Mouse (Mus musculus) c-Kit-positive CD71-positive TER-119-negative erythroid progenitor cells, embryonic 14.5 days (primary cell): Measurements from ENCODE around the gene Dek.

Source experiments
- DNase-seq: peaks from one replicate; pipeline ENCODE4 v3.0.0-alpha.2; 2013; ENCODE audit warnings: low read depth

Gene Dek

DNA sequence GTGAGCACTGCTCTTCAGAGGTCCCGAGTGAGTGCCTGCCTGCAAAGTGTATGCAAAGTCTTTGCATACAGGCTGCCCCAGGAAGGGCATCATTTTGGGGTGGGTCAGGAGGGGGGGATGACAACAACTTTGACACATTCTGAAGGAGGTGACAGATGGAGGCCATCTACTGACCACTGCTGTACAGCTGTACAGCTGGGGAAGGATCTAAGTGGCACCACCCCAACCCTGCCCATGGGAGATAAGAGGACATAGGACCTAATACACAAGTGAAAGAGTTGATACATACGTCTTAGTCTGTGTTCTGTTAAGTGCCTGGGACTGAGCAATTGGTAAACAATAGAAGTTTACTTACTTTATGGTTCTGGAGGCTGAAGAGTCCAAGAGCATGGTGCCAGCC, 3.2 kb upstream of the Dek start:
- DNase-seq = no peak

DNA sequence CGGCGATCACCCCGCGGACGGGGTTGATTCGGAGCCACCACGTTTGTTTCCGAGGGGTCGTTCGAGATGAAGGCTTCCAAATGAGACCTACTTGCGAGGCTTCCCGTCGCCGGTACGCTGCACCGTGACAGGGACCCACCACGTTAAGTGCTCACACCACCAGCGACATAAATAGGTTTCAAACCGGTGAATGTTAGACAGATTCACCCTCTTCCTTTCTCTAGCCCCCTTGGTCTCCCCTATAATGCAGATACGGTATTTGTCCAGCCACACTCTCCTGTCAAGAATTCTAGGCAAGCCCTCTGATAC, 533 bp upstream of the Dek start:
- DNase-seq = no peak

DNA sequence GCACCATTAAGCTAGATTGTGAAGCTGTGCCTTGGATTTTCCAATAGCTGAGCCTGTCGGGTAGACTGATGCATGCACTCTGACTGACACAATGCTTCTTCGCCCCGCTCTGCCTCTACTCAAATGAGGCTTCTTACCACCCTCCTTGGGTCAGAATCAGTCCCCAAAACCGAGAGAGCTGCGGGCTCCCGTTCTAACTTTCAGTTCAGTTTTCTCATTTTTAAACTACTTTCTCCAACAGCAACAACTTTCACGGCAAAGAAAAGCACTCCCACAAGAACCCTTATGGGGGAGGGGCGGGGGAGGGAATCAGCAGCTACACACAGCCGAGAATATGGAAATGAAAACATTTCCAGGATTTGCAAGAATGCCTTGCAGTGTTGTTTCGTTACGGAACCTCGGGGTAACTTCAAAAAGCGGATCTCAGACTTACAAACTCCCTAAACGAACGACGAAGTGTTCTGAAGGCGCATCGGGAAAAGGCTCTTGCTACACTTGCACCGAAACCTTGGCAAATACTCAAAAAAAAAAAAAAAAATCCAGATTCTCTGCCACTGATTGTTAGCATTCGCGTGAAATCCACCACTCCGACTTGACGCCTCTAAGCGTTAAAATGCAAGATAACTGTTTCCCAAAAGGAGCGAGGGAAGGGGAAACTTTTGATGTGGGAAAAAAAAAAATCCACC, 1.0 kb downstream of the Dek start:
- DNase-seq = no peak

DNA sequence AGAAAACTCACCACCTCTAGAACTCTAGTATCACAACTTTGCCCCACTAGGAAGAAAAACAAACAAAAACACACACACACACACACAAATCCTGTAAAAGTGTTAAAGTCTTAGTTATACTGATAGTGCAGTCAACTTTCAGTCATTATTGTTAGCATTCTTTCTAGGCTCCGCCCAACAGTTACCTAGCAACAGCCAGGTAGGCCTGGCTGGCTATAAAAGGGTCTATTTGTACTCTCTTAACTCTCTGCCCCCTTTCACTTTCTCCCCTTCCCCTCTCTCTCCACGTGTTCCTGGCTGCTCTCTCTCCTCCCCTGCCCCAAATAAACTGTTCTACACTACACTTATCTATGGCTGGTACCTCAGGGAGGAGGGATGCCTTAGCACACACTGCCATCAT, 1.9 kb downstream of the Dek start:
- no peak for DNase-seq

DNA sequence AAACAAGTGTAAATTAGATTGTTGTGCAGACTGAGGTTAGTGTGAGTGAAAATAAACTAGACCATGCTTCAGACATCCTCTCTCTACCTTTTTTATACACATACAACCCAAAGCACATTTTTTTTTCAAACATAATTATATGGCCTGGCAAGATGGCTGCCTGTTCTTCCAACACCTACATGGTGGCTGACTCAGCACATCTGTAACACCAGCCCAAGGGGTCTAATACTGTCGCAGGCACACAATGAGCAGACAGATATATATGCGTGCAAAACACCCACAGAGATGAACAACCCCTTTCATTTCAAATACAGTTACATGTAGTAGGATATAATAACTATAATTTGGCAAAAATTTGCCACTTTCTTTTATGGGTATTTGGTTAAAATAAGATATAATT, 5.4 kb downstream of the Dek start:
- DNase-seq = no peak

DNA sequence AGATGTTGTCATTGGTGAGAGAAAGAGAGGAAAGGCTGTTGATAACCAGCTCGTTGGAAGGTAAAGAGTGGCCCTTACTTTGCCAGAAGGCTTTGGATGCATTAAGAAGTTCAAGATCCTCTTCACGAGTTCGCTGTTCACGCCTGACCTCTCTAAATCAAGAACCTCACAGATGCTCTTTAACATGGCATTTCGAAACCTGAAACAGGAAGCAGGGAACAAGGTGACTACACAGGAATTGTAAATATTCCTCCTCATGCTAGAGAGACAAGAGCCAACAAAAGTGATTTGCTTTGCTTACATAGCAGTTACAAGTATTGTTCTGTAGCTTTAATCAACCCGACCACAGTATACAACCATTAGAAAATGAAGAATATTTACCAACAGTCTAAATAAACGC, 6.7 kb downstream of the Dek start:
- DNase-seq = no peak

DNA sequence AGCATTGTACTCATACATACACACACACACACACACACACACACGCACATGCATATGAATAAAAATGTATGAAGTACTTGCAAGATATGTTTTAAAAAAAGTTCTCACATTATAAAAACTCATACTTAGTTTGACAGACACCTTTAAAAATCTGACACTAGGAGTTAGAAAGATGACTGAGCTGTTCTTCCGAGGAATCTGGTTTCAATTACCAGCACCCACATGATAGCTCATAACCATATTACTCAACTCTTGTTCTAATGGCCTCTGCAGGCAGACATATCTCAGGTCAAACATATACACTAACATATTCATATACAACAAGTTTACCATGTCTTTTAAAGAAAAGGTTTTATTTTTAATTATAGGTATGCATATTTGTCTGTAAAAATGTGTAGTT, 9.4 kb downstream of the Dek start:
- DNase-seq = no peak

DNA sequence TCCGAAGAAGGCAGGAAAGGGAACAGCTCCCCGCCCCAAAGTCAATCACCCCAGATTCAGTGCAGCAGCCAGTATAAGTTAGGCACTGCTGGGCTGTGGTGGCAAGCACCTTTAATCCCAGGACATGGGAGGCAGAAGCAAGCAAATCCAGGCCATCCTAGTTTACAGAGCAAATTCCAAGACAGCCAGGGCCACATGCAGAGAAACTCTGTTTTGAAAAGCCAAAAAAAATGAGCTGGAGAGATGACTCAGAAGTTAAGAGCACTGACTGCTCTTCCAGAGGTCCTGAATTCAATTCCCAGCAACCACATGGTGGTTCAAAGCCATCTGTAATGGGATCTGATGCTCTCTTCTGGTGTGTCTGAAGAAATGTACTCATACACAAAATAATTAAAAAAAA, 12.2 kb downstream of the Dek start:
- DNase-seq = no peak

DNA sequence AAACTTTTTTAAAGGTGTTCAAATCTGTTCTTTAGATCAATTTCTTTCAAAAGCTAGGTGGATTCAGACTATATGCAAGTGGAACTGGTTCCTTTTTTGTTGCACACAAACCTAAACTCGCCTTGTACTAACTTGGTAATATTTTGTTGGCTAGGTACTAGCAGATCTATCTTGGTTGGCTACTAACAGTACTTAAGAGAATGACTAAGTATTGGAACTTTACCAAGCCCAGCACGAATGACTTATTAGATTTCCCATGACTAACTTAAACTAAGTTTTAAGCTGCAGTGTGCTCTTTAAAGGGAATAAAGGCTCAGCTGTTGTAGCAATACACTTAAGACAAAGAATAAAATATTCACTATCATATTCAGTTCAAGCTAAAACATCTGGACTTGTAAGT, 16.7 kb downstream of the Dek start:
- no peak for DNase-seq

DNA sequence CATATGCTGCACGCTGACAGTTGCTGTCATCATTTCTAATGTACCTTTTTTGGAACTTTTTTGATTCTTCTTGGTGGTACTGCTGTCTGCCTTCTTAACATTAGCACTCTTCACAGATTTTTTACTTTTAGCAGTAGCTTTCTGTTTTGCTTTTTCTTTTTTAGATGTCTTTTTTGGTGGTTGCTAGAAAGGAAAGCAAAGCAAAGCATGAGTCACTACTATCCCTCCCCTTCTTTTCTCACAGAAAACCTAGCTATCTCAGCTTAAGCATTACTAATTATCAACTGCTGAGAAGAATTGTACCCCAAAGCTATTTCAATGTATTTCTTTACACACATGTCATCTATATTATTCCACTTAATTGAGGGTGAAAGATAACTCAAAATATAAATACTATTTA, 17.6 kb downstream of the Dek start:
- DNase-seq = no peak

DNA sequence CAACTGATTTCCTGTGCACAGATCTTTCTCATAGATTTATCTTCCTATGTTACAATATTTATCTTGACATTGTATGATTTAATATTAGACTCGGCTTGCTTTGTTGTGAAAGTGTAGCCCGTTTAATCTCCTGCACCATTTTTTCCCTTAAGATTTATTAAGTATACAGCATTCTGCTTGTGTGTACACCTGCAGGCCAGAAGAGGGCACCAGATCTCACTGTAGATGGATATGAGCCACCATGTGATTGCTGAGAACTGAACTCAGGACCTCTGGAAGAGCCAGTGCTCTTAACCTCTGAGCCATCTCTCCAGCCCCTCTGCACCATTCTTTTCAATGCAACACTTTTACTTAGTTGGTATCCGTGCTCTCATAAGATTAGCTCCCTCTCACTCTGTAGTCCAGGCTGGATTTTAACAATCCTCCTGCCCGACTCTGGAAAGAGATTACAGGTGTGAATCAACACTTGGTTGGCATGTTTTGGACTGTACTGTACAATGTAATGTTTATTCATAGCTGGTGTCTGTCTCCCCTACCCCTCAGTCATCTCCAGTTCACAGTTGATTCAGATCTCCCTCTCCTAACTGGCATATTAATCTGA, 25.0 kb downstream of the Dek start:
- DNase-seq = no peak

DNA sequence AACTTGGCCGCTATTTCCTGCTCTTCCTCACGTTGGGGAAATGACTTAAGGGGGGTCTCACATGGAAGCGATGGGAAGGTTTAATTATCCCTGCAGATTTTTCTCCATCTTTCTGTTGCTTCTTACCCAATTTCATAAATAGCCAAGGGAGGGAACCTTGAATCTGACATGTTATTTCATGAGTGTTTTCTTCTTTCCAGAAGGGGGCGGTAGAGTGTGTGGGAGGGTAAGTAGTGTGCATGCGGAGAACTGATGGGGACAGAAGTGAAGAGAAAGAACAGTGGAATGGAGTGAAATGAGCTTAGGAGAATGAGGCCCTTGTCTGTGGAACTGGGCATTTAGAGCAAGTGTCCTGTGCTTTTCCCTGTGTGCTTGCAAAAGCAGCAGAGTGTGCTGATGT, 27.2 kb downstream of the Dek start:
- DNase-seq = no peak

DNA sequence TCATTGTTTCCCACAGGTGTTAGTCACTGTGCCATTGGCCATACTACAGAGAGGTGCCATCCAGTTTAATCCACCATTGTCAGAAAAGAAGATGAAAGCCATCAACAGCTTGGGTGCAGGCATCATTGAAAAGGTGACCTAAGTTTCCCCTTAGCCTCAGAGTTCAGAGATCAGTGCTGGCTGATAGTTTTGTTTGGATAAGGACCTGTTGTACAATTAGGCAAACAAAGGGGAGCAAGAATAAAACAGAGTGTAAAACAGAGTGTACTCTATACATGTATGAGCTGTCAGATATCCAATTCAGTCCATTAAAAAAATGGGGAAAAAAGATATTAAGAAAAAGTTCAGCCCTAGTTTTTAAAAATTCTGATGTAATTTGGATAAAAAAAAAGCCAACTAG, 28.6 kb downstream of the Dek start:
- no peak for DNase-seq

DNA sequence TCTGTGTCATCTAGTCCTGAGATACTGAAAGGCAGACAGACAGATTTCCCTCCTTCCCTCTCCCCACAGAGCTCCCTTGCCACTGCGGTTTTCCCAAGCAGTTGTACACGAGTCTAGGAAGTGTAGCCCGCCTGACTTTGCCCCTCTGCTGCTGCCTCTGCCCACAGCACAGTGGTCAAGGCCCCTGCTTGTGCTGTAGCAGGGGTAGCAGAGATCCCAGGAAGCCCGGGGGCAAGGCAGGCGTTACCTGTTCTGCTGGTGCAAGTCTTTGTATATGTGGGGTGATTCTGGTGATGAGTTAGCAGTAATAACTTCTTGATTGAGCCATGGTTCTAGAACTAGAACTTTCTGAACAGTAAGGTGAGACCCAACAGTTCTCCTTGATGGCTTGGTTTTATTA, 29.8 kb downstream of the Dek start:
- no peak for DNase-seq

DNA sequence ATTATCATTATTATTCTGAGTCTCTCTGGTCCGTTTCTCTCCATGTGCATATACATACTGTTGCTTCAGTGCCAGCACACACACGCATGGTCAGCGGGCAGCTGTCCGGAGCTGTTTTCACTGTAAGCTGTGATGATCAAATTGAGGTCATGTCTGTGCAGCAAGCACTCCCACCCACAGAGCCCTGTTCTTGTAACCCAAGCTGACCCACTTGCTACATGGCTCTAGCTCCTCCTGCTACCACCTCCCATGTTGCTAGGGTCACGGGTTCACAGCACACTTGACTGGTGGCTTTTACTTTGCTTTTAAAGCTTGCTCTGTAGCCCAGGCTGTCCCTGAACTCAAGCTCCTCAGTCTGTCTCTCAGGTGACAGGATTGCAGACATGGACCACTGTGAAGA, 33.5 kb downstream of the Dek start:
- DNase-seq = no peak

DNA sequence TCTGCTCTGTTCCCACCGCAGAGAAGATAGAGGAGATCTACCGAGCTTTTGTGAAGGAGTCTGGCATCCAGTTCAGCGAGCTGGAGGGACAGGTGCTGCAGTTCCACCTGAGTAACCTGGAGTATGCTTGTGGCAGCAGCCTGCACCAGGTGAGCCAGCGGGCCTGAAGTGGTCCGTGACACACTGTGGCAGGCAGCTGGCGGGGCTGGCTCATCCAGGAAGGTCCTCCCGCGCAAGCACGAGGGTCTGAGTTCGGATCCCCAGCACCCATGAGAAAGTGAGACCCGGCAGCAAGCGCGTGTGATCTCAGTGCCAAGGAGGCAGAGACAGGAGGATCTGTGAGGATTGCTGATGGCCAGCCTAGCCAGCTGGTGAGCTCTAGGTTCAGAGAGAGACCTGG, 34.1 kb downstream of the Dek start:
- DNase-seq = no peak

DNA sequence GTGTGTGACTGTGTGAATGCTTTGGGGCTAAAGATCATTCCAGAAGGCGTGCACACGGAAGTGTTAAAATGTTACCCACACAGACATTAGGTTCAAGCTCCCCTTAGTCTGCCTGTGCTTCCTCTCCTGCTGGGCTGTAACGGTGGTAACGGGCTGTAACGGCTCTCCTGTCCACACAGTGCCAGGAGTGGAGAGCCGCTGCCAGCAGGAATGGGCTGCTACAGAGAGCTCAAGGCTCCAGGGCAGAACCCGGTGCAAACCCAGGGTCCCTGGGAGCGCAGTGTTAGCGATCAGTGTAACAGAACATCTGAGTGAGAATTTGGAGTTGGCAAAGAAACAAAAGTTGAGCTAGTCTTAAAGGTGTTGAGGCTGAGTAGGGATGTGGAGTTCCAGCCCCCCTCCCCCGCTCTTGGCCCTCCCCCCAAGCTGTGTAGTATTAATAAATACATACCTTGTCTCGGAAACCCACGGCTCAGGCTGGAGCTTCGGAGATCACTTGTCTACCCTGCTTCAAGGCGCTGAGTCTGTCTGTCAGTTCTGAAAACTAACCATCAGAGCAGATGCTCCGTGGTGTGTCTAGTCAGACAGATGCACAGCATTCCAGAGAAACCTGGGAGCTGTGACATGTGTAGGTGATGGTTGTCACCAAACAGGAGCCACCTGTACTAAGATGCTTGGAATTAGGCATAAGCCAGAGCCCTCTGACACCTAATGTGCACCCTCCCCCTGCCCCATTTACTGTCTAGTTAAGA, 35.5 kb downstream of the Dek start:
- no peak for DNase-seq

DNA sequence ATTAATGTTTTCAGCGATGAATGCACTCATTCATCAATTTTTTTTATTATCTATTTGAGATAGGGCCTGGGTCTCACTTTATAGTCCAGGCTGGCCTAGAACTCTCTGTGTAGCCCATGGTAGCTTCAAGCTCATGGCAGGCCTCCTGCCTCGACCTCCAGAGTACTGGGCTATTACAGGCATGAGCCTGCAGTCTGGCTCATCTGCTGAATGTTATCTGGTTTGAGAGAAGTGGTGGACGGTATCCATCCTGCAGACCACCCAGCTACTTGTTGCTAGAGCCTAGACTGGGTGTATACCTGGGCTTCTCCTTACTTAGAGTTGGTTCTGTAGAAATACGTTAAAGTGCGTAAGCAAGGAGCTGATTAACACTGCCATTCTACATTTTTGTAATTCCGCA, 39.0 kb downstream of the Dek start:
- no peak for DNase-seq

DNA sequence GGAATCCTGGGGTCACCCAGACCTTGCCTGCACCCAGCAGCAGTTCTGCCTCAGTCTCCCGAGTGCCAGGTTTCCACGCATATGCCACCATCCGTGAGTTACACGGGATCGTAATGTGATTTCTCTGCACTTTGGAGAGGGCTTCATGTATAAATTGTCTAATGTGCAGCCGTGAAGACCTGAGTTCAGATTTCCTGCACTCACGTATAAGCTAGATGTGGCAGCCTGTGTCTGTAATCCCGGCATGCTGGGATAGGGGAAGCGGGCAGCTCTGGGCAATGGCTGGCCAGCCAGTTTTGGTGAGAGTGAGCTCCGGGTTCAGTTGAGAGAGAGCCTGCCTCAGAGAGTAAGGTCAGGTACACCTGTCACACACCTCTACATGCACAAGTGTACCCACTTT, 39.5 kb downstream of the Dek start:
- DNase-seq = no peak

DNA sequence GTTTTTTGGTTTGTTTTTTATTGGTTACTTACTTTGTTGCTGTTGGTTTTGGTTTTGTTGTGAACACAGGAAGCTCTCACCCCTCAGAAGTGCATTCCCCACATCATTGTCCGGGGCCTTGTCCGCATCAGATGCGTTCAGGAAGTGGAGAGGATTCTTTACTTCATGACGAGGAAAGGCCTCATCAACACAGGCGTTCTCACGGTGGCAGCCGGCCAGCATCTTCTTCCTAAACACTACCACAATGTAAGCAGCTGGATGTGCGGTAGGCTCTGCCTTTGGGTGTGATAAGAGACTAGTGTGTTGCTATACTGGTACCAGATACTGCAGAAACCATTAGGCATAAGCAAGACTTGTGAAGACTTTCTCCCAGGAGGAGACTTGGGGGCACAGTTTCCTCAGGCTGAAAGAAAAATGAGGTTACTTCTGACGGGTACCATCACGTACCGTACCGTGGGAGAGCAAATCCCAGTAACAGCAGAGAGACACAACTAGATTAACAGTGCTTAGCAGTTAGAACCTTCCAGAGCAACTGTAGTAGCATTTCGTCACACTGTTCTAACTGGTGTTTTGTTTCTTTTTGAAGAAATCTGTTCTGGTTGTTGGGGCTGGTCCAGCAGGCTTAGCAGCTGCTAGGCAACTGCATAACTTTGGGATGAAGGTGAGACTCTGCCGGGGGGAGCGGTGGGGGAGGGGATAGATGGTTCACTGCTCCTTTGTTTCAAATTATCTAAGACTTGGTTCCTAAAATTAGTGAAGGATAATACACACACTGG, 41.8 kb downstream of the Dek start:
- no peak for DNase-seq

DNA sequence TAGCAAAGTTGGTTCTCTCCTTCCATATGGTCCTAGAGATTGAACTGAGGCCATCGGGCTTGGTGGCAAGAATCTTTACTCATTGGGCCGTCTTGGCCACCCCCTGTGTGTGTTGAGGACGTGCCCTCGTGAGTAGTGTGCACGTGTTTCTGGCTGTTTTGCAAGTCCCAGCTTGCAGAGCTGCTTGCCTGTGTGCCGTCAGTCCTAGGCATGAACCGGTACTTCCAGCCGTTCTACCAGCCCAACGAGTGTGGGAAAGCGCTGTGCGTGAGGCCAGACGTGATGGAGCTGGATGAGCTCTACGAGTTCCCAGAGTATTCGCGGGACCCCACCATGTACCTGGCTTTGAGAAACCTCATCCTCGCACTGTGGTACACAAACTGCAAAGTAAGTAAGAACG, 43.2 kb downstream of the Dek start:
- no peak for DNase-seq

DNA sequence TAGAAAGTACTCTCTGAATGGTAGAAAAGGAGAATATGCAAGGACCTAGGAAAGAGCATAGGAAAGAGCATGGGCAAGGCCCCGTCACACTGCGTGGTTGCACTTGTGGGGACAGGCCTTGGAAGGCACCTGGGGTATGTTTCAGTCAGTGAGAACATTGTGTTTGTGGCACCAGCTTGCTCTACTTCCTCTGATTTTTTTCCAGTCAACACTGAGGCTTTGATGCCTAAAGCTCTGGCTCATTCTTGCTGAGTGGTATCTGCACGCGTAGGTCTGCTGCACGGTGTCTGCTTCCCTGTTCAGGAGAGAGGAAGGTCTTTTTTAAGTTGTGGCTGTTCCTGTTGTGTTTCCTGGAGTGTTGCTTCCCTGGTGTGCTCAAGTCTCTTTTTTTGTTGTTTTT, 49.2 kb downstream of the Dek start:
- DNase-seq = no peak

DNA sequence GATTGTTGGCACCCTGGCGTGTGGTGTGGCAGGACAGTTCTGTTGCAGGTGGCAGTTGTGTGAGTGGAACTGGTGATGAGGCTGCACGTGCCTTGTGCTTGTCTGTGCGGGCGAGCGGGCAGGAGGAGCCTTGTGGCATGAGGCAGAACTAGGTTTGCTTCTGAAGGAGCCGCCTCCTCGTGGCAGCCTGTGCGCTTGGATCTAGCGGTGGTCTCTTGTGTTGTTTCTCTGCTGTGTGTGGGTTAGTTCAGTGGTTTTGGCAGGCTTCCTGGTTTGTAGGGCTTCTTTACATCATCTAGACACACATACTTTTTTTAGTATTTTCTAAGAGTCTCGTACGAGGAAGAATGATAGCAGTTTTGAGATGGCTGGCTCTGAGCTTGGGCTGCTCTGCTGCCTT, 49.9 kb downstream of the Dek start:
- DNase-seq = no peak
